Mouse (Mus musculus) gastrocnemius, postnatal 14 days (tissue): Measurements from ENCODE around the gene Dis3l. TPM values are rescaled to one million over a fixed set of nuclear protein-coding genes. Genes with fewer than 3 reads are reported as not detected.
"Not testable (repeated sequence)": the region's sequence is repeated elsewhere in the genome, so short reads cannot be mapped to it uniquely, and the experiment has no call there.

Source experiments
- DNase-seq: peaks from one replicate; pipeline ENCODE4 v3.0.0; 2021; ENCODE audit warnings: mixed read lengths
- intact Hi-C: fragments of 180-260 bp; cut with DNase I; formaldehyde crosslinking; loops from one replicate; pipeline ENCODE4 v1.15.1; 2025; ENCODE audit warnings: low total_unique reads
- total RNA-seq, 2 experiments: library from RNA; stranded (reverse); gene quantifications; 2 replicates each; pipeline ENCODE4 v1.2.3; 2021

The Dis3l gene
- total RNA-seq, 2 experiments from 2014 or later, result 13.0 to 13.4 TPM

- intact Hi-C loops, result loop anchor here (5.0 kb wide), 2 partner anchors 95 to 135 kb away; partner anchors contain the start of gene Snapc5
- DNase-seq, result peak; percentile 29
These were observed 68.5 kb downstream of the Dis3l start for GRCm38 (mm10) chr9:64272611-64273010.

DNA sequence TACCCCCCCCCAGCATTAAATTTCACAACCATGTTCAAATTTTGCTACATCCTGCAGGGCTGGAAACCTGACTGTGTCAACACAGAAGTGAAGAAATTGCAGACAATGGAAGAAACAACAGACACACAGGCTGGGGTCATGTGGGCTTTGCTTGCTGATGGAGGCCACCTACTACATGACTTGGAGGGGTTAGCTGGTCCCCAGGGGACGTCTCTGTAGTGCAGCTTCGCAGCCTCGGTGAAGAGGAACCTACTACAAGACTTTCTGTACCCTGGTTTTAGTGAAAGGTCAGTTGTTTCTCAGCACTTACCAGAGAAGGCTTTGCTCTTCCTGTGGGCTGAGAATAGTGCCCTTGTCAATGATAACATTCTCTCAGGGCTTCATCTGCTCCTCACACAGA is 69.8 kb downstream of the Dis3l start:
- DNase-seq, result no peak
- intact Hi-C loops, result loop anchor here (5.0 kb wide), 2 partner anchors 94 to 134 kb away; partner anchors contain the start of gene Snapc5

DNA sequence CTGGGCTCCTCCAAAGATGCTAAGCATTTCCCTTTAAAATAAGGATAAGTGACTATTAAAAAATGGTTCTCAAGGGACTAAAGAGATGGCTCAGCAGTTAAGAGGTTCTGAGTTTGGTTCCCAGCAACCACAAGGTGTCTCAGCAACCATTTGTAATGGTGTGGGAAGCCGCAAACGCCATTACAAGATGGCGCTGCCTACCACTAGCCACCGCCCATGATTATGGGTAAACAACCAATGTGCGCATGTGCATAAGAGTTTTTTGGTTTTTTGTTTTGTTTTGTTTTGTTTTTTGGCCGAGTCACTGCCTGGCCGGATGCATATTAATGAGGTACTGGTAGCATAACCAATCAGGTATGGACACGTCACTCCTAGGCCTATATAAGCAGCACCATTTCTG is 72.3 kb downstream of the Dis3l start:
- intact Hi-C loops, result not testable (repeated sequence)

GRCm38 (mm10) chr9:64268196-64268595 is 72.9 kb downstream of the Dis3l start:
- intact Hi-C loops, result no loop called here
- no peak for DNase-seq

More for the DNA sequence above, 72.3 kb downstream of the Dis3l start:
- not testable (repeated sequence) for DNase-seq

DNA sequence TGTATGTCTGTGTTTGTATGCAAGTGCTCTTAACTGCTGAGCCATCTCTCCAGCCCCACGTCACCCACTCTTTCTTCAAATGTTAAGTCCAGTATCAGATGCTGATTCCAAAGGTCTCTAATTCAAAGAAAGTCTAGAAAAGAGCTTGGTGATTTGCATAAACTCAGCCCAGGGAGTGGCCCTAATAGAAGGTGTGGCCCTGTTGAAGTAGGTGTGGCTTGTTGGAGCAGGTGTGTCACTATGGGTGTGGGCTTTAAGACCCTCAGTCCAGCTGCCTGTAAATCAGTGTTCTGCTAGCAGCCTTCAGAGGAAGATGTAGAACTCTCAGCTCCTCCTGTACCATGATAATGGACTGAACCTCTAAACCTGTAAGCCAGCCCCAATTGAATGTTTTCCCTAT is 73.9 kb downstream of the Dis3l start:
- intact Hi-C loops, result no loop called here
- DNase-seq, result no peak

GRCm38 (mm10) chr9:64264813-64265212 is 76.3 kb downstream of the Dis3l start:
- DNase-seq, result no peak
- intact Hi-C loops, result no loop called here

DNA sequence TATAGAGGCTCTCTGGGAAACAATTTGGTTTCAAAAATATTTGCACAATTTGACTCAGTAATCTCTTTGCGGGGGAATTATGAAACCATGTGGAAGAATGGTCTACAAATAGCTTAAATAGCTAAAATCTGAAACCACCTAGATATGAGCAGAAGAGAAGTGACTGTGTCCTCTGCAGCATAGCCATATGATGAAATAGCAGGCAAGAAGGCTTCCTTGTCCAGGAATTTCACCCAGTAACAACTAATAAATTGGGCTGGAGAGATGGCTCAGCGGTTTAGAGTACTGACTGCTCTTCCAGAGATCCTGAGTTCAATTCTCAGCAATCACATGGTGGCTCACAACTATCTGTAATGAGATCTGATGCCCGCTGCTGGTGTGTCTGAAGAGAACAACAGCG is 80.1 kb downstream of the Dis3l start:
- intact Hi-C loops, result no loop called here
- DNase-seq, result no peak

GRCm38 (mm10) chr9:64259906-64260305 is 81.2 kb downstream of the Dis3l start:
- no peak for DNase-seq
- intact Hi-C loops, result loop anchor here (5.0 kb wide), 1 partner anchor 78 kb away; no protein-coding TSS in a partner anchor

Other genes with a start within 250 kb of the Dis3l start
- under 1 TPM in 1 of 2 experiments, not detected in 1; 0.18 TPM for gene Lctl, start 224.1 kb downstream of the Dis3l start, total RNA-seq
- 1 to 10 TPM; 1.9 to 2.1 TPM for gene Zwilch, start 168.2 kb downstream of the Dis3l start, total RNA-seq
- gene Rpl4, start 167.9 kb downstream of the Dis3l start, total RNA-seq, result 100 to 1,000 TPM; 594 to 710 TPM
- 10 to 100 TPM; 15.6 to 16.4 TPM for gene Snapc5, start 162.0 kb downstream of the Dis3l start, total RNA-seq
- gene Uchl4, start 106.1 kb downstream of the Dis3l start, total RNA-seq, result 1 to 10 TPM; 2.2 to 2.5 TPM
- gene Map2k1, start 87.7 kb downstream of the Dis3l start, total RNA-seq, result 10 to 100 TPM; 51.9 to 55.6 TPM
- 10 to 100 TPM; 12.3 to 17.6 TPM for gene Tipin, start 59.7 kb downstream of the Dis3l start, total RNA-seq
- under 1 TPM; 0.27 to 0.31 TPM for gene Megf11, start 44.3 kb upstream of the Dis3l start, total RNA-seq